Mouse (Mus musculus) thymus, postnatal 25 days (tissue): Measurements from ENCODE around the gene Tmco4.
A peak's percentile ranks its signal among the peaks of the same experiment; 100 is the strongest.

Source experiments
- DNase-seq: peaks from one replicate; pipeline ENCODE4 v3.0.0; 2022

Tmco4 gene

GRCm38 (mm10) chr4:138972827-138973718, at the start of gene Tmco4:
Tmco4 (plus strand) TSS chr4:138972888.
- DNase-seq, result peak; percentile 86

- DNase-seq, result no peak
These were observed 47.1 kb upstream of the Tmco4 start for GRCm38 (mm10) chr4:138925561-138925960.

GRCm38 (mm10) chr4:138933862-138934261, 38.8 kb upstream of the Tmco4 start:
- DNase-seq, result no peak

- no peak for DNase-seq
These were observed 38.1 kb upstream of the Tmco4 start for GRCm38 (mm10) chr4:138934456-138935145.

GRCm38 (mm10) chr4:138938495-138939269, 34.0 kb upstream of the Tmco4 start:
- DNase-seq, result no peak

GRCm38 (mm10) chr4:138939481-138939880, 33.2 kb upstream of the Tmco4 start:
- no peak for DNase-seq

- DNase-seq, result peak; percentile 32
These were observed 31.3 kb upstream of the Tmco4 start for GRCm38 (mm10) chr4:138941401-138941800.

- no peak for DNase-seq
These were observed 30.7 kb upstream of the Tmco4 start for GRCm38 (mm10) chr4:138941966-138942365.

- DNase-seq, result peak; percentile 93
These were observed 29.0 kb upstream of the Tmco4 start for GRCm38 (mm10) chr4:138943730-138944129.

- no peak for DNase-seq
These were observed 24.4 kb upstream of the Tmco4 start for GRCm38 (mm10) chr4:138948257-138948656.

GRCm38 (mm10) chr4:138958612-138959011, 14.1 kb upstream of the Tmco4 start:
- no peak for DNase-seq

GRCm38 (mm10) chr4:138959120-138959519, 13.6 kb upstream of the Tmco4 start:
- no peak for DNase-seq

GRCm38 (mm10) chr4:138959926-138960325, 12.8 kb upstream of the Tmco4 start:
- no peak for DNase-seq

GRCm38 (mm10) chr4:138962719-138963118, 10.0 kb upstream of the Tmco4 start:
- DNase-seq, result no peak

GRCm38 (mm10) chr4:138965871-138966270, 6.8 kb upstream of the Tmco4 start:
- DNase-seq, result no peak

- no peak for DNase-seq
These were observed 5.8 kb upstream of the Tmco4 start, which contains the start of gene Rnf186 for GRCm38 (mm10) chr4:138966866-138967265. Rnf186 (plus strand) TSS chr4:138967112.

GRCm38 (mm10) chr4:138967485-138967884, 5.2 kb upstream of the Tmco4 start:
- no peak for DNase-seq

GRCm38 (mm10) chr4:138968772-138969556, 3.7 kb upstream of the Tmco4 start:
- no peak for DNase-seq

GRCm38 (mm10) chr4:138969736-138970135, 3.0 kb upstream of the Tmco4 start:
- DNase-seq, result no peak

- no peak for DNase-seq
These were observed 1.3 kb upstream of the Tmco4 start for GRCm38 (mm10) chr4:138971371-138971770.

- peak; percentile 42 for DNase-seq
These were observed 405 bp upstream of the Tmco4 start for GRCm38 (mm10) chr4:138972139-138972826.

GRCm38 (mm10) chr4:138973719-138974115, 1.0 kb downstream of the Tmco4 start:
- no peak for DNase-seq
